Mouse (Mus musculus) ovary, postnatal 10 days (tissue): ENCODE data around the gene Dach1.

Experiments used
- DNase-seq: peaks from one replicate; pipeline ENCODE4 v3.0.0; 2022; ENCODE audit warnings: low spot score

Gene Dach1

DNA sequence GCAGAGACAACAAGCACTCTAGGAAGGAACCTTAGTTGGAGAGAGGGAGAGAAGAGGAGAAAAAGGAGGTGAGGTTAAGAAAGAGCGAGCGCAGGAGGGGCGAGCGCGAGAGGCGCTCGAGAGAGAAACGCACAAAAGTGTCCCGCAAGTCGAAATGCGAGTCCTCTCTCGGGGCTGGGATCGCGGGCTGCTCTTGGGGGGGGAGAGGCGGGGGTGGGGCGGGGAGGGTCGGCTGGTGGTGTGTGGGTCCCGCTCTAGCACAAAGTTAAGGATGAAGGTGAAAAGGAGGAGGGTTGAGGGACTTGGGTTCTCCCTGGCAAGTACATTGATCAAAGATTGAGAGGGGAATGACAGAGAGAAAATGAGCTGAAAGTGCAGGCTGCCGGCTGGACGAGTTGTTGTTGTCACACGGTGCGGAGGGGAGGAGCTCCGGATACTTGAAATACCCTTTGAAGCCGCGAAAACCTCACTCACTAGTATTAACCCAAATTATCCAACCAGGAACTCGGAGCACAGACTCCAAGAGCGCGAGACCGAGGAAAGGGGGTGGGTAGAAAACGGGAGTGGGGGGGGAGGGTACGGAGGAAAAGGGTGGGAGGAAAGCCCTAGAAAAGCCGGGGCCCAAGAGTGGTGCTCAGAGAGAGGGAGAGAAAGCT is at the start of gene Dach1:
Gene Dach1 (minus strand): TSS at position 345 of the 656 bp plus-strand sequence.
- peak; percentile 23 for DNase-seq

DNA sequence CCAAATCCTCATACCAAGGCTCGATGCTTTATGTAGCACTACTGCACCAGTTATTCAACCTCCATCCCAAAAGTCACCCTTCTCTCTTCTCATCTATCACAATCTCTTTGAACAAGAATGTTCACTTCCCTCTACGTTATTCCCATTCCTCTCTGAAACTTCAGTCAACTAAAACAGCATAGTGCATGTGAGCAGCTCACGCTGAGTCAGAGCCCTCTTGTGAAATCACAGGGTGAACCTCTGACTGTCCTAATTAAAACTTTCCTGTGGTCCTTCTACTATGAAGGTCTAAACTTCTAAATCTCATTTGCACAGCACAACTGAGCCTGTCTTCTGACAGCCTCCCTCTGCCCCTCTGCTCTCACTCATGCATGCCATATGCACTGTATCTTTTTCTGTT is 30.5 kb upstream of the Dach1 start:
- DNase-seq, result no peak

DNA sequence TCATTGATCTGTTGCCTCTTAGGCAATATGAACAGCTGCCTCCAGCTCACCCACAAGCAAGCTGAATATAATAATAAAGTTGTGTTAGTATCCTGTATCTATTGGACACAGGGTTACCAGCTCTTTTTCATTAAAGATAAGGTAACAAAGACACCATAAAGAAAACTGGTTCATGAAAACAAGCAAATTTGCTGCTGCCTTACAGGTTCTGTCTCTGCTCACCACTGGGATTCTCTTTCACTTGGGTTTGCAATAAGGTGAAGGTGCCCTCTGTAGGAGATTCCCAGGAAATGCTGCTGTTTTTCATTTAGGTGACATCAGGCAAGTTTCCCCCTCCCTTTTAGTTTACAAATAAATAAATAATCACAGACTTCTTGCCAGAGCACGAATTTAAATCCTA is 12.0 kb upstream of the Dach1 start:
- DNase-seq, result no peak

DNA sequence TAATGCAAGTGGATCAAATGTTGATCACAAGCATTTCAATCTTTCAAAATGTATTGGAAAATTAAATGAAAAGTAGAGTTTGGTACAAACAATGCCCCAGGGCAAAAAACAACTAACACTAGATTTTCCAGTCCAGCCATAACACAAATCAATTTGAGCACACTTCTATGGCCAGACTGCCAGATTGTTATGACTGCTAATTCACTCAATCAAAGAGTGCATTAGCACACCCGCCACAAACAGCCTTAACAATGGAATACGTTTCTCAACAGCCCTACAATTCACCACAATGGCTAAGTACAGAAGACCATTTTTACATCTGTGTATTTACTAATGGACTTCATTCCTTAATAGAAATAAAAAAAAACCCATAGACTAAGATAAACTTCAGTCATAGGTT is 4.3 kb upstream of the Dach1 start:
- no peak for DNase-seq

GRCm38 (mm10) chr14:98172394-98172905 is 2.9 kb upstream of the Dach1 start:
- DNase-seq, result no peak

- no peak for DNase-seq
These were observed 2.3 kb upstream of the Dach1 start for GRCm38 (mm10) chr14:98171861-98172260.

DNA sequence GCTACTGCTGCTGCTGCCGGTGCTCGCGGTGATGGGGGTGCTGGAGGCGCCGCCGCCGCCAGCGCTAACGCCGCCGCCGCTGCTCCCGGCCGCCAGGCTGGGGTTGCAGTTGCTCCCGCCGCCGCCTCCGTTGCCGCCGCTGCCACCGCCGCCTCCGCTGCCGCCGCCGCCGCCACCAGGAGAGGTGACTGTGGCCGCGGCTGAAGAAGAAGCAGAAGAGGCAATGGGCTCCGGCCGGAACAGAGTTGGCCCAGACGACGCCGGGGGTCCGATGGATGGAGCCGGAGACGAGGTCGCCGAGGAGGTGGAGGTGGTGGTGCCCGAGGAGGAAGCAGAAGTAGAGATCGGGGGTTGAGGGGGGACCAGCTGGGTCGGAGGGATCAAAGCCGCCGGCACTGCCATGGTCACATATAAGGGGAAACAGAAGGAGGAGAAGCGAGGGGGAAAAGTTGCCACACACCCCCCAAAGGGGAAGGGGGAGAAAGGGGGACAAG is 610 bp downstream of the Dach1 start:
- peak; percentile 38 for DNase-seq

DNA sequence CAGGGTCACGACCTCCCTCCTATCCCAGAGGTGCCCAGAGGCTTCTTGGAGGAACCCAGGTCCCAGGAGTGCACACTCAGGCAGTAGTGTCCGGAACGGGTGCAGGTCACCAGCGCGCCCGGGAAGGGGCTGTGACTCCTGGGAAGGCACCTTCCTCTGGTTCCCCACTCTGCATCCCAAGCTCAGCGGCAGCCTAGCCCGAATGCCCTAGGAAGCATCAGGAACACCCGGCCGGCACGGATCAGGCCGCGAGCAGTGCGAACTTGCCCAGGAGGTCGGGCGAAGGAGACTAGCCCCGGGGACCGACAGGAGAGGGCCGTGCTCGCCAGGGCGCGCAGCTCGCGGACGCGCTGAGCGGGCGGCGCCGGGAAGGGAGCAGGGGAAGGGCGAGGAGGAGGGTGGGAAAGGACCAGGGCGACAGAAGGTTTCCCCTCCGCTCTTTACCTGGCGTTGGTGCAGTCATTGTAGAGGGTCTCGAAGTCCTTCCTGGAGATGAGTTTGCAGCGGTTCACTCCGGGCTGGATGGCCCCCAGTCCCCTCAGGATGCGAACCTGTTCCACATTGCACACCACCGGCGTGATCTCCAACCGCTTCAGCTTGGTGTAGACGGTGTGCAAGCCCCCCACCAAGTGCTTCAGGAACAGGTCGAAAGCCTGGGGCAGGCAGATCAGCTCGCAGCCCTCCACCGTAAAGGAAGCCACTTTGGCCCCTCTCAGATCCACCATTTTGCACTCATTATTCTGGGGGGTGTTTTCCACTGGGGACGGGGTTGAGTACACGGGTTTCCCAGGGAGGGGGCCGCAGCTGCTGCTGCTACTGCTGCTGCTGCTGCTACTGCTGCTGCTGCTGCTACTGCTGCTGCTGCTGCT is 1.3 kb downstream of the Dach1 start:
- peak; percentile 54 for DNase-seq

- peak; percentile 16 for DNase-seq
These were observed 2.2 kb downstream of the Dach1 start for GRCm38 (mm10) chr14:98167186-98168038.

DNA sequence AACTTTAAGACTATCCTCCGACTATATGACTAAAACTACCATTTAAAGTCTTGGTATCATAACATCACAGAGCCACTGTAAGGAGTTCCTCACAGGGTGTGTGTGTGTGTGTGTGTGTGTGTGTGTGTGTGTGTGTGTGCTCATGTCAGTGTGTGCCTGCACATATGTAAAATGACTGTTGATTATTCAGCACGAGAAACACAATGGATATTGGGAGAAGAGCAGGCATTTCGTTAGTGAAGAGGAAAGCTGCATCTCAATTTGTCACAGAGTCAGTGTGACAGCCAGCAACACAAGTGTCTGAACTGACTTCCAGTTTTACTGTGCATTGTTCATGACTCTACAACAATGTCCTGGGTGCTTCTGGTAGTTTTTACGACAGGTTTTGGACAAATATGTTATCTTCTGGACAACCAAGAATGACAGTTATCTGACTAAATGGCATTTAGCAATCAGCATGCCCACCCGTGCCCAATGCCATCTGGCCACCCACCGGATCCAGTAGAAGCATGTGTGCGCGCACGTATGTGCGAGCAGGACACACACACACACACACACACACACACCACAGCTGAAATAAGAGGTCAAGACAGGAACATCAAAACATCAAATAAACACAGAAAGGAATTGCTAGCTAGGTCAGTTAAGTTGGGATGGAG is 3.1 kb downstream of the Dach1 start:
- DNase-seq, result no peak

GRCm38 (mm10) chr14:98156753-98157152 is 12.8 kb downstream of the Dach1 start:
- DNase-seq, result no peak

GRCm38 (mm10) chr14:98155725-98156392 is 13.7 kb downstream of the Dach1 start:
- no peak for DNase-seq

GRCm38 (mm10) chr14:98154832-98155422 is 14.6 kb downstream of the Dach1 start:
- no peak for DNase-seq

- no peak for DNase-seq
These were observed 27.8 kb downstream of the Dach1 start for GRCm38 (mm10) chr14:98141758-98142157.

GRCm38 (mm10) chr14:98138873-98139665 is 30.5 kb downstream of the Dach1 start:
- DNase-seq, result no peak

DNA sequence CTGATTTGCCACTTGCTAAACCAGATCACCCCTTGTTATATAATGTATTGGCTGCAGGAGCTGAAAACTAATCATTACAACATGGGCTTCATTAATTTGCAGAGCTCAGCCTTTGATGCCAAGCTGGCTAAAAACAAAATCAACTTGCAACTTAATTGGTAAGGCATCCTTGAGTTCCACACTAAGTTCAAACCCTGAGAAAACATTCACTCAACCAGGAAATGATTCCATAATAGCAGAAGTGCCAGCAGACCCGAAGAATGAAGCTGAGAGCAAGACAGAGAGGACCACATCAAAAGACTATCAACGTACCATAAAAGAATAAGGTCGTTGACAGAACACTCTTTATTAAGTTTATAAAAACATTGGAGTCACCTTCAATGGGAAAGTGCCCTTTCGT is 35.0 kb downstream of the Dach1 start:
- no peak for DNase-seq

DNA sequence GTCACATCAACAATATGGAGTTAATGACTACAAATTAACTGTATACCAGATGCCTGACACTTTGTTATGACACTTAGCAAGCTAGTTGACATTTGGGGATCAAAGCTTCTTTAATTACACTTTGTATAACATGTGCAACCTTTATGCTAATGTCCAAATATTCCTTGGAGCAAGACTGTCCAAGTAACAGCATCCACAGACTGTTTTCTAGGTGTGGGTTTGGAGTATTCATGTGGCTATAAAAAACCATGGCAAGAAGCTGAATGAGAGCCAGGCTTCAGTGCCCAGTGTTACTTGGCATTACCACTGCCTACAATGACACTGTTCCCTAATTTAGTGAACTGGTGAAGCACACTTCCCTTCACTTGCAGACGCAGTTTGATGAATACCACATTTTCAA is 46.5 kb downstream of the Dach1 start:
- no peak for DNase-seq

- DNase-seq, result no peak
These were observed 52.9 kb downstream of the Dach1 start for GRCm38 (mm10) chr14:98116627-98117026.

DNA sequence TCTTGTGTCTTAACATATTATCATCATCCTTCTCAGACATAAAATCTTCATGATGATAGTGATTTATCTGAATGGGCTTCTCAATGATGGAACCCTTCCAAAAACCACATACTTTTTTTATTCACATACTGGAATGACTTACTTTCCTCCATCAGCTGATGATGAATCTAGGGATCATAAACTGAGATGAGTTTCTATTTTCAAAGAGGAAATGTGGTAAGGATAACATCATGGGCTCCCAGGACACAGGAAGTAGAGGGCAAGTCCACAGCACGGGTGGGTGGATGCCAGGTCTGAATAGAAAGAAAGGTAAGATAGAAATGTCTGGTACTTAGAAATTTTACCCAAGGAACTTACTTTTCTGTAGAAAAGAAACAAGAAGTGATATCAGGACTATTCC is 56.5 kb downstream of the Dach1 start:
- DNase-seq, result no peak

- DNase-seq, result no peak
These were observed 59.6 kb downstream of the Dach1 start for GRCm38 (mm10) chr14:98109929-98110328.
